Mouse (Mus musculus) hindbrain, postnatal 0 days (tissue): ENCODE data around the gene Ephb1. TPM values are rescaled to one million over a fixed set of nuclear protein-coding genes. Genes with fewer than 3 reads are reported as not detected.

ENCODE experiments used
- ATAC-seq: fragments of 200-750 bp; cut with Nextera tagmentation; 2 replicates; pipeline ENCODE4 v1.8.0; 2017; ENCODE audit warnings: mild to moderate bottlenecking, moderate TSS enrichment, moderate library complexity
- DNase-seq: peaks from one replicate; pipeline ENCODE4 v3.0.0-alpha.2; 2015; ENCODE audit warnings: low spot score
- H3K27ac ChIP-seq: fragments of 300-500 bp; sonication (generic); 2 replicates; pipeline ENCODE4 v1.5.1; 2014; ENCODE audit warnings: mild to moderate bottlenecking
- H3K27me3 ChIP-seq: fragments of 300-500 bp; sonication (generic); 2 replicates; pipeline ENCODE4 v1.6.1; 2014; ENCODE audit warnings: low read length, mixed read lengths; ENCODE audit not compliant: insufficient read depth
- H3K36me3 ChIP-seq: fragments of 300-500 bp; sonication (generic); 2 replicates; pipeline ENCODE4 v1.6.1; 2014; ENCODE audit warnings: low read length, mixed read lengths; ENCODE audit not compliant: insufficient read depth
- H3K4me1 ChIP-seq: fragments of 300-500 bp; sonication (generic); 2 replicates; pipeline ENCODE4 v1.6.1; 2014; ENCODE audit warnings: antibody characterized with exemption, low read length, mixed read lengths; ENCODE audit not compliant: insufficient read depth
- H3K4me2 ChIP-seq: fragments of 300-500 bp; sonication (generic); 2 replicates; pipeline ENCODE4 v1.6.1; 2014; ENCODE audit warnings: low read depth, mild to moderate bottlenecking, low read length, moderate library complexity, mixed read lengths
- H3K4me3 ChIP-seq: fragments of 300-500 bp; sonication (generic); 2 replicates; pipeline ENCODE4 v1.5.1; 2014; ENCODE audit warnings: low read length
- H3K9ac ChIP-seq: fragments of 300-500 bp; sonication (generic); replicated peaks from 2 replicates; pipeline ENCODE4 v1.6.1; 2014; ENCODE audit warnings: mild to moderate bottlenecking, low read length, moderate library complexity, mixed read lengths
- H3K9me3 ChIP-seq: fragments of 300-500 bp; sonication (generic); 2 replicates; pipeline ENCODE4 v1.6.1; 2016; ENCODE audit warnings: low read length, mixed read lengths
- CTCF ChIP-seq: IDR thresholded peaks from 2 replicates; pipeline ENCODE4 v1.5.1; 2016; ENCODE audit warnings: antibody characterized with exemption, control low read depth, low read depth
- WGBS: fragments of 180-500 bp; shearing (Covaris S2); extraction: QIAGEN DNeasy Blood & Tissue Kit; methylation state at CpG from one replicate; pipeline ENCODE4 v1.1.7; 2014; 5-methylcytosine and 5-hydroxymethylcytosine counted together
- polyA plus RNA-seq: library from polyadenylated mRNA; unstranded; fragments of >200 nt; fragmentation: Nextera tagmentation; extraction: Ambion mirVana; gene quantifications from 2 replicates; pipeline ENCODE4 v1.2.1, GENCODE M21; 2015
- total RNA-seq: library from RNA; depleted of rRNA; stranded (reverse); fragments of >200 nt; gene quantifications from 2 replicates; pipeline ENCODE4 v1.2.3, GENCODE M21; 2014

The Ephb1 gene
- total and polyA plus RNA-seq, 2 experiments from 2014 or later, result 39.6 to 50.3 TPM

DNA sequence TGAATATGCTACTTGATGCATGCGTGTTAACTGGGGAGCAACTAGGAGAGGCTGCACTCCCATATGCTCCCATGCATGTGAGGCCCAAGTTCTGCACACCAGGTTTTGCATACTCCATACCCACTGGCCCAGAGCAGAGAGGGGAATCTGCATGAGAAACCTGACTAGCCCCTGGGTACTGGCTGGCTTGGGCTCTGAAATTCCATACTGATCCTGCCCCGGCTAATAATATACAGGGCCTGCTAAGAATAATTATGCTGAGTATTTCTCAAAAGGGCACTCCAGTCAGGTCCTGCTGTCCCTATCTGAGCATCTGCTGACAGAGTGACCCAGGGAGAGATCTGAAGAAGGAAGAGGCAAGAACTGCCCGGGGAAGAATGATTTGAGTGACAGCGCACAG is 400.0 kb downstream of the Ephb1 start:
- H3K27ac ChIP-seq, result no peak overlapping the region

DNA sequence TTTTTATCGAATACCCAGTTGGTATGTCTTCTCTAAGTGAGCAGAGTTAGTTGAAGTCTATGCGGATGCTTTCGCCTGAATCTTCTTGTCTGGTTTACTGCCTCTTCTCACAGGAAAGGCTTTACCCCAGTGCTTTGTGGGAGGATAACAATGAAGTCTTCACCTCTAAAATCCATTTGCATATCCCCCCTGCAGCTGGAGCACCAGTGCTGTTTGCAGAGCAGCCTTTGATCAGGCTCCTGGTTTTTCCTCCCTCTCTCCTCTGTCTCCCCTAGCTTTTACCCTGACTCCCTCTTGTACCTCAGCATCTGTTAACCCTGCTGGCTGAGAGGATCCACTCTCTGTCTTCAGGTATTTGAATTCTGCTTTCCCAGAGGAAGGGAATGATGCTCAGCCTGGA is 404.4 kb downstream of the Ephb1 start:
- no peak for TF ChIP-seq CTCF
- no peaks in the 10 kb centered on the region for H3K36me3 ChIP-seq
- H3K27me3 ChIP-seq, result no peaks in the 10 kb centered on the region
- H3K27ac ChIP-seq, result no peak overlapping the region
- H3K4me1 ChIP-seq, result 0 out of 2 replicates have a peak, but pooled peaks cover 4% of the 10 kb centered on the region
- no peaks in the 10 kb centered on the region for H3K9me3 ChIP-seq
- no peak for DNase-seq
- 10% methylated on average over 3 of the region's 3 CpGs for WGBS
- H3K4me3 ChIP-seq, result no peak overlapping the region
- H3K9ac ChIP-seq, result no peak overlapping the region
- no peak for ATAC-seq
- H3K4me2 ChIP-seq, result no peak overlapping the region

More for the DNA sequence above, 400.0 kb downstream of the Ephb1 start:
- DNase-seq (no peak), ATAC-seq (no peak)
- H3K9ac ChIP-seq, result no peak overlapping the region
- no peaks in the 10 kb centered on the region for H3K9me3 ChIP-seq
- H3K4me3 ChIP-seq, result no peak overlapping the region
- TF ChIP-seq CTCF, result no peak
- no peaks in the 10 kb centered on the region for H3K36me3 ChIP-seq
- 60% methylated on average over 4 of the region's 4 CpGs for WGBS
- H3K27me3 ChIP-seq, result no peaks in the 10 kb centered on the region
- H3K4me2 ChIP-seq, result no peak overlapping the region
- H3K4me1 ChIP-seq, result peaks cover 7% of the 10 kb centered on the region; the same call in 1 of the 2 replicates

DNA sequence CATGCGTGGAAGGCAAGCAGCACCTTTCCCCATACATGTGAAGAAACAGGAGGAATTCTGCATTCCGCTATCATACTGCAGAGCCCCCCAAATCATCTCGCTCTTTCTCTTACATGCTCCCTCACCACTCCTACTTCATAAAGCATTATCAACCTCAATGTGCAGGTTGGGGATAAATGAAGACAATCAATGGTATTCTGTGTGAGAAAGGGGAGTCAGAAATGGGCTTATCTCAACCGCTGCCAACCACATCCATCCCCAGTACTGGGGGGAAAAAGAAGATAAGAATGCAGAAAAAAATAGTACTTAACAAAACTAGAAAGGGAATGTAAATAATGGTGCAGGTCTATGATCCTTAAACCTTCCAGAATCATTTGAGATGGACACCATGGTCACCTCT is 408.7 kb downstream of the Ephb1 start:
- WGBS, result 93% methylated on average over 4 of the region's 4 CpGs
- no peak overlapping the region for H3K27ac ChIP-seq
- no peak for TF ChIP-seq CTCF
- no peaks in the 10 kb centered on the region for H3K9me3 ChIP-seq
- no peak overlapping the region for H3K4me3 ChIP-seq
- DNase-seq (no peak), ATAC-seq (no peak)
- H3K9ac ChIP-seq, result no peak overlapping the region
- no peaks in the 10 kb centered on the region for H3K27me3 ChIP-seq
- H3K36me3 ChIP-seq, result no peaks in the 10 kb centered on the region
- no peak overlapping the region for H3K4me2 ChIP-seq
- H3K4me1 ChIP-seq, result peaks cover 6% of the 10 kb centered on the region; the same call in 1 of the 2 replicates

DNA sequence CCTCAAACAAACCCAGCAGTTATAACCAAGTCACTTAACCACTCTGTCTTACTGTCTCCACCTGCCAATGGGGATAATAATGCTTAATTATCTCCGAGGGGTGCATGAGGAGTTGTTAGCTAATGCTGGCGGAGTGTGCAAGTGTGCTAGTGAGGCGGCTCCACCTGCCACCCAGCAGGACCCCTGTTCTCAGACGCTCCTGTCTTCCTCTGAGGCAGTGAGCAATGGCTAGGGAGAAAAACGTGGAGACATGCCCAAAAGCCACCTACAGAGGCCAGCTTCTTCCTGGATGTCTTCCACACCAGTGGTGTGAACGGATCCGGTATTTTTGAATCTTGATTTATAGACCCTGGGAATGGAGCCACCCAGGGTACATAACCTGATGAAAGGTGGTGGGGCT is 409.2 kb downstream of the Ephb1 start:
- 34% methylated on average over 7 of the region's 7 CpGs for WGBS
- Histone ChIP-seq H3K4me2 (no peak overlapping the region), H3K27ac (no peak overlapping the region), H3K4me1 (peaks cover 6% of the 10 kb centered on the region; the same call in 1 of the 2 replicates), H3K4me3 (no peak overlapping the region), H3K9ac (no peak overlapping the region), H3K27me3 (no peaks in the 10 kb centered on the region), H3K36me3 (no peaks in the 10 kb centered on the region), H3K9me3 (no peaks in the 10 kb centered on the region)
- no peak for DNase-seq
- TF ChIP-seq CTCF, result no peak
- ATAC-seq, result no peak

DNA sequence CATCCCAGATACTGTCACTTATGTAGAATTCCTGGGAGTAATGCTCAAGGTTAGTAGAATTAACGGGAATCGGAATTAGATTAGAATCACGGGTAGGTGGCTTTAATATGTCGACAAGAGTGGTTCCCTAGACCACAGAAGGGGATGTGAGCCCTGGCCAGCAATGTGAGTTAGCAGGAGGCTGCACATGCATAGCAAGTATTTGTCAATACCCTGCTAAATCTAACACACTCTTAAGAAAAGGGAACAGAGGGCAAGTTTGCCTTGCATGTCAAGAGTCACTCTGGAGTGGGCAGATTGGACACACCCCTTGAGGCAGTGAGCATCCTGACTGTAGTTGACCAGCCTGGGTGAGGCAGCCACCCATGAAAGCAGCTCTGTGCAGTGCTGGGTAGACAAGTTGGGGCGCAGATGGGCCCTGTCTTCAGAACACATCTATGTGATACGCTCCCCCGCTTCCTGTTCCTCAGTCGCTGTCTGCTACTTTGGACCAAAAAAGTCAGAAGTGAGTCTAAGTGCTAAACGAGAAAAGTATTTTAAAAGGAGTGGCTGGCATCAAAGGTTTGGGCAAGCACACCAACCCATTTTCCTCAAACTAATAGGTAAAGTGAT is 412.3 kb downstream of the Ephb1 start:
- Histone ChIP-seq H3K27ac (0 out of 2 replicates have a peak overlapping the region, but pooled peaks have one; percentile 4), H3K36me3 (no peaks in the 10 kb centered on the region), H3K4me2 (no peak overlapping the region), H3K4me1 (peaks cover 17% of the 10 kb centered on the region), H3K27me3 (no peaks in the 10 kb centered on the region), H3K9ac (no peak overlapping the region), H3K4me3 (no peak overlapping the region), H3K9me3 (no peaks in the 10 kb centered on the region)
- no peak for ATAC-seq
- no peak for DNase-seq
- 85% methylated on average over 9 of the region's 9 CpGs for WGBS
- no peak for TF ChIP-seq CTCF

DNA sequence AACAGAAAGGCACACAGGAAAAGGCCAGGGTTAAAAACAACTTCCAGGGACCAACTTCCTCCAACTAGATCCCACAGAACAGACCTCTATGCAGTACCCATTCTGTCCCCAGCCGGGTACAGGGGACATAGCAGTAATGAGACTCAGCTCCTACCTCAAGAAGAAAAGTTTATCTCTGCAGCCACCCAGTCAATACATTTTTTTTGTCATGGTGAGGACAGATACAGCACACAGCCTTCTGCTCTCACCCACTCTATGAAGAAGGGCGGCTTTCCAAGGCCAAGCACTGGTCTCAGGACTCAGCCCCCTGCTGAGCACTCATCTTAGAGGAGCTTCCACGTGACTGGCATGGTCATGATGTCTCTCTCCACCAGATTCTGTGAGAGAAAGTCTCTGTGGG is 414.3 kb downstream of the Ephb1 start:
- no peaks in the 10 kb centered on the region for H3K27me3 ChIP-seq
- H3K4me2 ChIP-seq, result no peak overlapping the region
- ATAC-seq (no peak), DNase-seq (no peak)
- H3K36me3 ChIP-seq, result no peaks in the 10 kb centered on the region
- no peak overlapping the region for H3K4me3 ChIP-seq
- 81% methylated on average over 3 of the region's 3 CpGs for WGBS
- peaks cover 14% of the 10 kb centered on the region for H3K4me1 ChIP-seq
- no peak overlapping the region for H3K9ac ChIP-seq
- no peaks in the 10 kb centered on the region for H3K9me3 ChIP-seq
- H3K27ac ChIP-seq, result no peak overlapping the region
- TF ChIP-seq CTCF, result no peak

DNA sequence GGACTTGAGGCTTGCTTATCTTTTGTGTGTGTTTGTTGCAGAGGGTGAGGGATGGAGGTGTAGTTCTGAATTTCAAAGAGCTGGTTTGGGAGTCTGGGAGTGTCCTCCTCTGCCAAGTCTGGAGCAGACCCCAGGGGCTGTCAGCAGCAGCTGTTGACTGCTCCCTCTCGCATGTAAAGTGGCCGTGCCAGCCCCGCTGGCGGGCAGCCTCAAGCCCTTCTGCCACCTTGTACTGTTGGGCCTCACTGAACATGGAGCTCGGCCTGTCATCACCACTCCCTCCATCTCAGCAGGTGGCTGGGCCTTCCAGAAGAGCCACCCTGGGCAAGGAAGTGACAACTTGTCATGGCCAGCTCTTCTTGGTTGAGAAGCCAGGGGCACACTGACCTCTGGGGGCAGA is 415.5 kb downstream of the Ephb1 start:
- H3K27me3 ChIP-seq, result no peaks in the 10 kb centered on the region
- no peaks in the 10 kb centered on the region for H3K9me3 ChIP-seq
- no peak overlapping the region for H3K4me3 ChIP-seq
- ATAC-seq (peak; percentile 93), DNase-seq (peak; percentile 87)
- TF ChIP-seq CTCF, result peak; percentile 40
- H3K4me2 ChIP-seq, result no peak overlapping the region
- 0 out of 2 replicates have a peak overlapping the region, but pooled peaks have one; percentile 27 for H3K27ac ChIP-seq
- WGBS, result 30% methylated on average over 5 of the region's 5 CpGs
- H3K4me1 ChIP-seq, result peaks cover 11% of the 10 kb centered on the region
- no peak overlapping the region for H3K9ac ChIP-seq
- no peaks in the 10 kb centered on the region for H3K36me3 ChIP-seq
